Mouse (Mus musculus): Measurements from ENCODE around the gene Vwa3b.
"Not testable (repeated sequence)": the region's sequence is repeated elsewhere in the genome, so short reads cannot be mapped to it uniquely, and the experiment has no call there.

Vwa3b gene

GRCm38 (mm10) chr1:37025962-37026686 lies at the start of gene Vwa3b:
TSS of gene Vwa3b (plus strand) at chr1:37026596.
- DNase-seq: no peak

GRCm38 (mm10) chr1:36976770-36977169 lies 49.6 kb upstream of the Vwa3b start:
- DNase-seq: no peak

DNA sequence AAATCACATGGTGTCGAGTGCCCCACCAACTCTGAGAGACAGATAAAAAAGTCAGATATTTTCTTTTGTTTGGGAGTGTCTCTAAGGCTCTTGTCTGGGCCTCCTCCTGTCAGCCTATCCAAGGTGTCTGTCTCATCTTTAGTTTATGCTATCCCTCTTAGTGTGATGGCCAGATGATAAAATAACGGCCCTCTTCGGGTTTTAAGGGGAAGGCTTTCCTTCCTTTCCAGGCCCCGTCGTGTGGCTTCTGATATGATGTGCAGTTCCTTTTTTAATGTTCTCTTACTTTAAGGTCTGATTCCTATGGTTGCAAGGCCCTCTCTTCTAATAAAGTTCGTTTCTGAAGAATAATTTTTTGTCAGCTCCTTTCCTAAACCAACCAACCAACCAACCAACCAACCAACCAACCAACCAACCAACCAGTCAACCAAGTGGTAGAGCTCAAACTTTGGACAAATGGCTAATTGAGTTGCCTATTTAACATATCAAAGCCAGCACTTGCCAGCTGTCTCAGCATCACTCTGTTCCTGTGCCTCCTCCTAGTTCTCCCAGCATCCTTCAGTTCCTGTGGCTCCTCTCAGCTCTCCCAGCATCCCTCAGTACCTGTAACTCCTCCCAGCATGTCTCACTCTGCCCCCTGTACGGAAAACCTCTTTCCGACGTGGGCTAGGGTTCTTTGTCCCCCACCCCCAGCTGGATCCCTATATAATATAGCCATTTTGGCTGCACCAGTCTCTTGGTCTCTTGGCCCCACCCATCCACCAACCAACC lies 44.0 kb upstream of the Vwa3b start:
- no peak for DNase-seq

GRCm38 (mm10) chr1:36983754-36984153 lies 42.6 kb upstream of the Vwa3b start:
- DNase-seq: no peak

DNA sequence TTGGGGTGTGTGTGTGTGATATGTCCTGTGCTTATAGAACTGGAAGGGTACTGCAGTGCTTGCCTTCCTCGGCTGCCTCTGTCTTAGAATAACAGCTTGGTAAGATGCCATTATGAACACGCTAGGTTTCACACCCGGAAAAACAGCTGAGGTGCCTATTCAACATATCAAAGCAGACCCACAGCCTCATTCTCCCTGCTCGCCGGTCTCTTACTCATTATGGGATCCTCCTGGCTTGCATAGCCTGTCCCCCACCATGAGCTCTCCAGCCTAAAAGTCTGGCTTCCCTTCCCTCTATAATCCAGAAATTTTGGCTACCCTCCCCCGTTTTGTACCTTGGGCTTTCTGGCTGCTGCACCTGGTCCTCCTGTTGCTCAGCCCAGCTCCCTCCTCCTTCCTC lies 42.0 kb upstream of the Vwa3b start:
- no peak for DNase-seq

DNA sequence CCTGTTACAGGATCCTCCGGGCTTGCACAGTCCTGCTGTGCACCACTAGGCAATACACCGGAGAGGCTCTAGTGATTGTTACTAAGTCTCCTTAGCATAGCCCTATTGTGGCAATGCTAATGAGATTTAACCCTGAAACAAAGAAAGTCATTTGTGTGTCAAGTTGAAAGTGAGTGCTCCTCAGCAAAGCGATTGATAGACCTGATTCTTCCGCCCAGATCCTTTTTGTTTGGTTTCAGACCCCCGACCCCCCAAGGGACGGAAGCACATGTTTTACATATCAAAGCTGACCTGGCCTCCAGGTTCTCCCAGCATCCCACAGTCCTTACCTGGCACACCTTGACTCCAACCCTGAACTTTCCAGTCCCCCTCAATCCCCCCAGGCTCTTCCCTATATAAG lies 40.5 kb upstream of the Vwa3b start:
- no peak for DNase-seq

GRCm38 (mm10) chr1:36986396-36987160 lies 39.8 kb upstream of the Vwa3b start:
- no peak for DNase-seq

GRCm38 (mm10) chr1:36987172-36988148 lies 38.9 kb upstream of the Vwa3b start:
- no peak for DNase-seq

- DNase-seq: no peak
These were observed 38.2 kb upstream of the Vwa3b start for GRCm38 (mm10) chr1:36988161-36988560.

DNA sequence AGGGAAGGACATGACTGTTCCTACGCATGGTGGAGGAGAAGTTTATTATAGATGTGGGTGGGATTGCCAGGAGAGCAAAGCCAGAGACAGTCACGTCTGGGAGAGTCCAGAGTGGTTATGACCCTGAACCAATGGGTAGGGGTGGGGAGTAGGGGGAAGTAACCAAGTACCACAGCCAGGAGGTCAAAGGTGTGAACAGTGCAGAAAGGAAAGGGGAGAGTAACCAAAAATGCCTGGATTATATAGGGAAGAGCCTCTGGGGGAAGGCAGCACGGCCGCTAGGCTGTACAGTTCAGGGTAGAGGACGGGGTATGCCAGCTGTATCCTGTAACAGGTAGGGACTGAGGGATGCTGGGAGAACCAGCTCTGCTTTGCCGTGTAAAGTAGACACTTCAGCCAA lies 37.8 kb upstream of the Vwa3b start:
- DNase-seq: no peak

DNA sequence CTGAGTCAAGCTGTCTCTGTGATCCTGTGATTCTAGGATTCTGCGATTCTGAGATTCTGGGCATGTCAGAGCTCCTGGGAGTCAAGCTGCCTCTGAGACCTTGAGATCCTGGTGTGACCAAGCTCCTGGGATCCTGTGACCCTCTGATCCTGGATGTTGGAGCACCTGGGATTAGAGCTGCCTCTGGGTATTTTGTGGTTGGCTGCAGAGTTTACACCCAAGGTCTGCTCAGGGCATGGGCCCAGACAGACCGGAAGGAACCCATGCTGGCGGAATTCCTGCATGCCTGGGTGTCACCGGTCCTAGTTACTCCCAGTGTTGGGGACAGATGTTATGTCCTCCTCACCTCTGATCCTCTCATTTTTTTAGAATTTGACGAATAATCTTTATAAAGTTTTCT lies 32.1 kb upstream of the Vwa3b start:
- DNase-seq: no peak

- no peak for DNase-seq
These were observed 30.6 kb upstream of the Vwa3b start for GRCm38 (mm10) chr1:36995760-36996159.

DNA sequence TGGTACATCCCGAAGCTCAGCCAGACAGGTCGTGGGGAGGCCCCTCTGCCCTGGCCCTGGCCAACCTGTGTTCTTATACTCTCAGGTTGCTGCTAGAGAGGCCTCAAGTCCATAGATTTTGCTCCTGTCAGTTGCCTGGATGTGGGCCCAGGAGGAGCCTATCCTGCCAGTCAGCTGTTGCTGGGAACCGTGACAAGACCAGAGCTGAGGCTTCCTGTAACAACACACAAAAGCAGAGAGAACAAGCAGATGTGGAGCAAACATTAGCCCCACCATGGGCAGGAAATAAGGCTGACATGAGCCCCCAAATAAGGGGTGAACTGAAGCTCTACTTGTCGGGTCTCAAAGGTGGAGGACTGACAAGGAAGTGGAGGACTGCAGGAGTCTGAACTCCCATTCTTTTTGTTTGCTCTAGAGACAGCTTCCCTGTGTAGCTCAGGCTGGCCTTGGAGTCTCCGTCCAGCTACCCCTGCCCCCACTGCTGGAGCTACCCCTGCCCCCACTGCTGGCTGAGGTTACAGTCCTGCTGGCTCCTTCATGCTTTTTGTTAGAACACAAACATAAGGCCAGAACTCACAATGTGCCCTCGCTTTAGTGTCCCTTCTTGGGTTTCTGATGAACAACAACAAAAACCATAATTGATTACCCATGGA lies 29.7 kb upstream of the Vwa3b start:
- peak; percentile 34 for DNase-seq

- DNase-seq: no peak
These were observed 26.1 kb upstream of the Vwa3b start for GRCm38 (mm10) chr1:37000307-37000706.

DNA sequence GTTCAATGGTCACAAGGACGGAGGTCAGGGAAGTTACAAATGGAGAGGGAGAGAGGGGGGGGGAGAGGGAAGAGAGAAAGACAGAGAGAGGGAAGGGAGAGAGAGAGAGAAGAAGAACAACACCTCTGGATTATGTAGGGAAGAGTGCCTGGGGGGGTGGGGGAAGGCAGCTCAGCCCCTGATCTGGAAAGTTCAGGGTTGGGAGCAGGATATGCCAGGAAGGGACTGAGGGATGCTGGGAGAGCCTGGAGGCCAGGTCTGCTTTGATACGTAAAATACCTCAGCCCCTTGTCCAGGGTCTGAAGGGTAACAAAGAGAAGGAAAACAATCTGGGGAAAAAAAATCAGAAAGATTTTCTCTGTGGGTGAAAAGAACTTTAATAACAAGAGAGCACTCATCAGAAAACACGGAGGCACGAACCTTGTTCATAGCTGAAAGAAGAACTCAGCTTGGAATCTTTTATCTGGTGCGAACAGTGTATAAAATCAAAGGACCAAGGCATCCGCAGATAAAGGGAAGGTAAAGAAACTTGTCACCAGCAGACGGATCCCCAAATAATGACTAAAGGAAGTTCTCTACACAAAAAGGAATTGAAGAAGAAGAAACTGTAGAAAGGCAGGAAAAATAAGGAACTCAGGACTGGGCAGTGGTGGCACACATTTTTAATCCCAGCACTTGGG lies 24.6 kb upstream of the Vwa3b start:
- DNase-seq: no peak

- DNase-seq: no peak
These were observed 23.9 kb upstream of the Vwa3b start for GRCm38 (mm10) chr1:37002316-37003008.

GRCm38 (mm10) chr1:37004533-37004932 lies 21.9 kb upstream of the Vwa3b start:
- DNase-seq: no peak

- DNase-seq: no peak
These were observed 21.4 kb upstream of the Vwa3b start for GRCm38 (mm10) chr1:37005036-37005435.

DNA sequence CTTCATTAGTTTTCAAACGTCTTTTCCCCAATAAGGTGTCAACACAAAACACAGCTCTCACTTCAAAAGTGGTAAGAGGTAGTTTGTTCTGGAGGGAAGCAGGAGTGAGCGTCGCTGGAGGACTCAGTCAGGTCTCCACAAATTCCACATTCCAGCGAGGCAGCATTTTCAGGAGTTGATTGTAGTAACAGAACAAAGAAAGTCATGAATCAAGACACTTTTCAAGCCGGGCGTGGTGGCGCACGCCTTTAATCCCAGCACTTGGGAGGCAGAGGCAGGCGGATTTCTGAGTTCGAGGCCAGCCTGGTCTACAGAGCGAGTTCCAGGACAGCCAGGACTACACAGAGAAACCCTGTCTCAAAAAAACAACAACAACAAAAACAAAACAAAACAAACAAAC lies 19.9 kb upstream of the Vwa3b start:
- DNase-seq: not testable (repeated sequence)

DNA sequence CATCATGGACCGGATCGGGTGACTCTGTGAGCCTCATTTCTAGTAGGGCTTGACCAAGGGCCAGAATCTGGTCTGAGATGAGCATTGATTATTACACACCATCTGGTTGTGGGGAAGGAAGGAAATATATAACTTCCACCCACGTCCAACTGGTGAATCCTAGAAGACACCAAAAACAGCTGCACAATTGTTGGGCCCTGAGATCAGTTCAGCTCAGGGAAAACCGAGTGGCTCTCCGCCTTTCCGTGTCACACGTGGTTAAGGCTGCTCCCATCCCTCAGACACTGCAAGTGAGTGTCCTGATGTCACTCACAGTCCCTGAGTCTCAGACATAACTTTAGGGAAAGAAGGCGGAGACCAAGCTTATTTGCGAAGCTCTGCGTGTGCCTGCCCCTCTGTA lies 16.5 kb upstream of the Vwa3b start:
- DNase-seq: no peak
